Mouse (Mus musculus) hindlimb bud, embryonic 11.5 days (tissue): ENCODE results near the gene Vwa3b.

Experiments used
- DNase-seq: peaks from one replicate; pipeline ENCODE4 v3.0.0-alpha.2; 2012; ENCODE audit warnings: low read depth, low spot score; ENCODE audit errors: extremely low spot score

Vwa3b gene

GRCm38 (mm10) chr1:37220134-37220907 lies 193.9 kb downstream of the Vwa3b start:
- peak; percentile 33 for DNase-seq

GRCm38 (mm10) chr1:37222002-37222401 lies 195.6 kb downstream of the Vwa3b start:
- DNase-seq, result no peak

- DNase-seq, result no peak
Observed at GRCm38 (mm10) chr1:37230404-37230803, 204.0 kb downstream of the Vwa3b start.

GRCm38 (mm10) chr1:37231295-37231701 lies 204.9 kb downstream of the Vwa3b start:
- peak; percentile 18 for DNase-seq
